ENCODE assay signal across 8 mouse cellular contexts in genomic region chr9:58535447-58536134, GRCm38 (mm10). TPM values are rescaled to one million over a fixed set of nuclear protein-coding genes. Genes with fewer than 3 reads are reported as not detected.
DNase-seq lines count a peak whose midpoint lies in the region; ATAC-seq lines count a peak whose summit lies in the region.

No protein-coding gene starts in this region.

- intact Hi-C loops in heart, postnatal 25 days (cut with DNase I): loop anchor here (1.0 kb wide), 1 partner anchor 205 kb away; no protein-coding TSS in a partner anchor

- no peak overlapping the region for H3K4me2 ChIP-seq in midbrain, embryonic 12.5 days (replicated peaks)

- ATAC-seq in midbrain, embryonic 12.5 days (ENCODE audit: low FRiP score, low read depth): 0 out of 2 replicates have a peak, but pooled peaks have one; percentile 23
- no peak for ATAC-seq in inflammation-experienced regulatory T-cells, adult 6 months

- peaks cover 6% of the 10 kb centered on the region; the same call in 1 of the 2 replicates for H3K4me1 ChIP-seq in hindbrain, embryonic 10.5 days (replicated peaks)
- peaks cover 3% of the 10 kb centered on the region; the same call in 1 of the 2 replicates for H3K4me1 ChIP-seq in midbrain, embryonic 12.5 days

- 81% methylated on average over 20 of the region's 20 CpGs for WGBS in hindbrain, embryonic 10.5 days
- 78% methylated on average over 20 of the region's 20 CpGs for WGBS in midbrain, embryonic 12.5 days

- no peaks in the 10 kb centered on the region for H3K9me3 ChIP-seq in hindbrain, embryonic 10.5 days
- H3K9me3 ChIP-seq in midbrain, embryonic 12.5 days: no peaks in the 10 kb centered on the region

- H3K4me3 ChIP-seq in hindbrain, embryonic 10.5 days: no peak overlapping the region
- H3K4me3 ChIP-seq in midbrain, embryonic 12.5 days: no peak overlapping the region

- DNase-seq in heart, postnatal 4 days: peak; percentile 52
- DNase-seq in heart, postnatal 25 days (ENCODE audit: low spot score): no peak
- DNase-seq in B cell, adult 2 months: peak; percentile 58 to 61
- peak; percentile 75 for DNase-seq in brain, adult 2 months (ENCODE audit: low read depth, low spot score)
- peak; percentile 55 for DNase-seq in hindbrain, embryonic 10.5 days (ENCODE audit: low spot score)
- peak; percentile 67 for DNase-seq in thymus, postnatal 14 days

- H3K27ac ChIP-seq in hindbrain, embryonic 10.5 days: no peak overlapping the region
- no peak overlapping the region for H3K27ac ChIP-seq in midbrain, embryonic 12.5 days (replicated peaks)

- no peaks in the 10 kb centered on the region for H3K27me3 ChIP-seq in hindbrain, embryonic 10.5 days (ENCODE audit: insufficient read depth, poor library complexity, severe bottlenecking)
- no peaks in the 10 kb centered on the region for H3K27me3 ChIP-seq in midbrain, embryonic 12.5 days

- H3K36me3 ChIP-seq in hindbrain, embryonic 10.5 days: peaks cover 28% of the 10 kb centered on the region
- H3K36me3 ChIP-seq in midbrain, embryonic 12.5 days: peaks cover 27% of the 10 kb centered on the region

- H3K9ac ChIP-seq in midbrain, embryonic 12.5 days (replicated peaks): no peak overlapping the region

RNA-seq across cellular contexts. Expression of gene Cd276, which starts 19.6 kb away (rescaled TPM):
- total RNA-seq in heart, postnatal 4 days (2021): 10 to 100 TPM; 35.9 to 39.8 TPM
- 10 to 100 TPM; 10.9 to 12.4 TPM for total RNA-seq in heart, postnatal 25 days (2021)
- 29.1 and 32.2 TPM in 2 replicates for polyA plus RNA-seq in hindbrain, embryonic 10.5 days (2016; fragmentation: Nextera tagmentation; extraction: Ambion mirVana)
- 32.1 and 36.1 TPM in 2 replicates for polyA plus RNA-seq in midbrain, embryonic 12.5 days (2016; fragmentation: Nextera tagmentation; extraction: Ambion mirVana)
- not detected for polyA plus RNA-seq in inflammation-experienced regulatory T-cells, adult 6 months (2017; shearing (Covaris generic))

RNA-seq across cellular contexts. Expression of gene Nptn, which starts 46.4 kb away (rescaled TPM):
- total RNA-seq in heart, postnatal 4 days (2021): 100 to 1,000 TPM; 194 to 206 TPM
- total RNA-seq in heart, postnatal 25 days (2021): 100 to 1,000 TPM; 133 to 155 TPM
- polyA plus RNA-seq in hindbrain, embryonic 10.5 days (2016; fragmentation: Nextera tagmentation; extraction: Ambion mirVana): 57.2 and 57.6 TPM in 2 replicates
- 68.6 and 75.0 TPM in 2 replicates for polyA plus RNA-seq in midbrain, embryonic 12.5 days (2016; fragmentation: Nextera tagmentation; extraction: Ambion mirVana)
- 100 to 1,000 TPM in 2 of 3 experiments, 10 to 100 TPM in 1; 85.5 to 164 (median 109) TPM for polyA plus RNA-seq in inflammation-experienced regulatory T-cells, adult 6 months (2017; shearing (Covaris generic))

RNA-seq across cellular contexts. Expression of gene Insyn1, which starts 47.2 kb away (rescaled TPM):
- total RNA-seq in heart, postnatal 4 days (2021): 10 to 100 TPM; 10.9 to 12.6 TPM
- 10 to 100 TPM; 14.9 to 15.4 TPM for total RNA-seq in heart, postnatal 25 days (2021)
- polyA plus RNA-seq in hindbrain, embryonic 10.5 days (2016; fragmentation: Nextera tagmentation; extraction: Ambion mirVana): 1.1 and 2.1 TPM in 2 replicates
- polyA plus RNA-seq in midbrain, embryonic 12.5 days (2016; fragmentation: Nextera tagmentation; extraction: Ambion mirVana): 3.4 and 3.5 TPM in 2 replicates
- not detected for polyA plus RNA-seq in inflammation-experienced regulatory T-cells, adult 6 months (2017; shearing (Covaris generic))

Comparison
In these comparisons a context has a peak if more than half of its experiments do, and no peak if none do; other contexts are left out.
1. RNA of gene Cd276, which starts 19.6 kb away (polyA plus RNA-seq): 32.1 to 36.1 TPM in midbrain, embryonic 12.5 days and 29.1 to 32.2 TPM in hindbrain, embryonic 10.5 days; not detected in inflammation-experienced regulatory T-cells, adult 6 months; every median in the first group is over 10 times any median in the second.